Mouse (Mus musculus): ENCODE data around the gene Tbc1d2b. TPM values are rescaled to one million over a fixed set of nuclear protein-coding genes. Genes with fewer than 3 reads are reported as not detected.

Gene Tbc1d2b
- polyA plus RNA-seq, 2 experiments from 2014 or later: 10.2 to 11.4 TPM

DNA sequence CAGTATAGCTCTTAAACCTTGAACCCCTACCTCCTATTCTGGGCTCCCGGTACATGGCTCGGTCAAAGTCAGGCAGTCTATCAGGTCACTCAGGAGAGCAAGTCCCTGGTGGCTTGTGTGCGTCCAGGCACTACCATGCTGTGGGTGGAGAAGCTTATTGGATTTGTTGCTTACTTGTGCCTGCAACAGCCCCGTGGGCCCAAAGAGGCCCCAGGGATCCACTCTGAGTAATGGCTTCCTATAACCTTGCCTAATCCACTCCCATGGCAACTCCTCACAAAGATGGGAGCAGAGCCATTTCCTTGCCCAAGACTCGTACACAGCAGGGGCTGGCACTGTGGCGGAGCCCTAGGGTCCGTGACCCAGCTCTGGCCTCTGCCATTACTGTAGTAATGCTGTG lies 69.5 kb downstream of the Tbc1d2b start:
- ATAC-seq: no peak

DNA sequence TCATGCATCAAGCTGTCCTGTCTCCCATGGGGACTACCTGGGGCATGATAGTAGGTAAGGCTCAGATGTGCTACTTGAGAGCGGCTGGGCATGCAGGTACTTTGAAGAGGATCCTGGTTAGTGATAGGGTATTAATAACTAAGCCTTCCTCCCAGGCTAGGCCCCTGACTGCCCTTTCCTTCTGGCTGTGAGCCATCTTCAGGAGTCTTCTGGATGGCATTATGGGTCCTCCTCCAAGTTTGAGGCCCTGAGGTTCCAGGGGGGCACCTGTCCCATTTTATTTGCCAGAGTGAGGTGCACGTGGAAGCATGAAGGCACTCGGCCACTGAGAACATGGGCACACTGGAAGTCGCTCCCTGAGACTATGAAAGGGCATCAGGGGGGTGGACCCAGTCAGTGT lies 70.1 kb downstream of the Tbc1d2b start:
- ATAC-seq: no peak

DNA sequence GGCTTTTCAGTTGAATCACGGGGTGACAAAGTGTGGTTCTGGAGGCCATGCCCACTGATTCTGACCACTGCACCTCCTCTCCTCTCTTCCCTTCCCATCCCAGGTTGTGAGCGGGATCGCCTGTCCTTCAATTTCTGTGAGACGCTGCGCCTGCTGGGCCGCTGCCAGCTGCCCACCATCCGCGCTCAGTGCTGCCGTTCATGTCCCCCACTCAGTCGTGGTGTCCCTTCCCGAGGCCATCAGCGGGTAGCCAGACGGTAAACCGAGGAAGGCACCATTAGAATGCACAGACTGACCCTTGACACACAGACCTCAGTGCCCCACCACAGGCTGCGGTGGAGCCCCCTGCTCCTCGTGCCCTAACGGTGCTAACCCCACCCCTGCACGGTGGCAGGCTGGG lies 71.0 kb downstream of the Tbc1d2b start:
- ATAC-seq: no peak

DNA sequence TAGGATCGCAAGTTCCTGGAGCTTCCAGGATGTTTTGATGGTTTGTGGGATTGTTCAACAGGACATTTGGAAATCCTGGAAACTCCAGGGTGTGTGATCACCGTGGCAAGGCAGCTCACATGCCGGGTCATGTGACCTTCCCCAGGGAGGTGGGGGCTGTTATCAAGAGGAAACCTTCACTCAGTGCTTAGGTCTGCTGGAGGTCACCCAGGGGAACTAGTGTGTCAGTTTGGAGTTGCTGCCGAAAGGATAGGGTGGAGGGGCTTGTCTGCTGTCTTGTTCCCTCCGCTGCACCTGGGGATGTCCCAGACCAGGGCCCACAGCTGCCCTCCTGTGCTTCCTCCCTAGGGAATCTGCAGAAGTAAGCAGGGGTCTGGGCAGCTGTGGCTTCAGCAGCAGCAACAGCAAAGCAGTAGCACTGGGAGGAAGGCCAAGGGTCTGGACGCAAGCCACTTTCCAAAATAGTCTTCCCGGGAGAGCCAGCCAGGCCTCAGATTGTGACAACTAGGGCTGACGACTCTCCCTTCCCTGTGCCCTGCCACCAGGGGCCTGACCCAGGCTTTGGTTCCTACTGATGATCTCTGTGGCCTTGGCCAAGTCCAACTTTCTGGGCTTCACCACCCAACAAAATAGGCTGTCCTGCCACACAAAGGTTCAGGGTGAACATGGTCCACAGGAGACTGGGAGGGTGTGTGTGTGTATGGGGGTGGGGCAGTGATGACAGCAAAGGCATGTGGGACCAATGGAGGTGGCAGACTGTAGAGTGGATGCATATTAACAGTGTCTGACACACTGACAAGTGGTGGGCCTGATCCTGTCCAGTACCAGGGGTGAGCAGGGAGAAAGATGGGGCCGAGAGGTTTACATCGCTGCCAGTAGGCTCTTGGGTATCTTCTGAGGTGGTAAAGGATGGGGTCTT lies 71.8 kb downstream of the Tbc1d2b start:
- no peak for ATAC-seq

DNA sequence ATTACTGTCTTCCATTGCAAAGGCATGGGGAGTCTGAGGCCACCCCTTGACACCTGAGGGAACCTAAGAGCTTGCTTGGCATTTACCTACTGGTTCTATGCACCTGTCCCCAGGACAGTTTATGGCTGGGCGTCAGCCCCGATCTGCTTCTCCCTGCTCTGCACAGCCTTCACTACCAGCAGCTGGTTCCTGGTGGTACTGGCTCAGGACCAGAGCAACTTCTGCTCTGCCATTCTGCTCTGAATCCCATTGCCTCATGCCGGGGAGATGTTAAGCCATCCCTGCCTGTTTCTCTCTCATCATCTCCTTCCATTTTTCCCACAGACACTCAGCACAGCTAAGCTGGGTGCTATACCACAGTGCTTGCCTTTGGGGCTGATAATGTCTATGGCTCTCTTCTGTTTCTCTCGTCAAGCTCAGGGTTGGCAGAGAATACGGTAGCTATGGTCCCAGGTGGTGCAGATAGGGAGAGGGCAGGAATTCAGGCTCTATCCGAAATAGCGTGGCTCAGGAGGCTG lies 72.7 kb downstream of the Tbc1d2b start:
- no peak for ATAC-seq

GRCm38 (mm10) chr9:90197116-90197665 lies 73.4 kb downstream of the Tbc1d2b start:
- ATAC-seq: no peak

DNA sequence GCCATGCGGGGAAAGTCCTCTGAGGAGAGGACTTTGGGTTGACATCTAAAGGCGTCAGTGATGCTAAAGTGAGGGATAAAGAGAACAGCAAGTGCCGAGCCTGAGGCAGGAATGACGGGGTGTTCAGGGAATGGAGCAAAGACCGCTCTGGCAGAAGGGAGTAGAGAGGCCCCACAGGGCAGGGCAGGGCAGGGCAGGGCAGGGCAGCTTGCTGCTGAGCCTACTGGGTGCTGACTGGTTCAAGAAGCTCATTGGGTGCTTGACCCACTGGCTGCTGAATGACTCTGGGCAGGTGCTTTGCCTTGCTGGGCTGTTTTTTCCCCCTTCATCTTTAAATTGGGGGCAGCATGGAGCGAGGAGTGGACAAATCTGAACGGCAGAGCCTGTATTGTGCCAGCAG lies 74.3 kb downstream of the Tbc1d2b start:
- no peak for ATAC-seq

- ATAC-seq: no peak
Measured at GRCm38 (mm10) chr9:90195000-90195399, 75.6 kb downstream of the Tbc1d2b start.

DNA sequence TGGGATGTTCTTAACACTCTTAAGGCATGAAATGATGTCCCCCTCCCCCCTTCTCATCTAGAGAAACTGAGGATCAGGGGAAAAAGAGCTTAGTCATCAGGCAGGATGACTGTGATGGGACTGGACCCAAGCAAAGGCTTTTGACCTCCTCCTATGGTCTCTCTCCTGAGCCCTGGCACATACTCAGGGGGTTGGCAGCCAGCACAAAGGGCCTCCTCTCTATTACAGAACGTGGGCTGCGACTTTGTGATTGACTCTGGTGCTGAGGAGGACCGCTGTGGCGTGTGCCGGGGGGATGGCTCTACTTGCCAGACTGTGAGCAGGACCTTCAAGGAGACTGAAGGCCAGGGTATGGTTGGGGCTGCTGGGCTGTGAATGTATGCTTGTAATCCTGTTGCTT lies 81.2 kb downstream of the Tbc1d2b start:
- no peak for ATAC-seq

DNA sequence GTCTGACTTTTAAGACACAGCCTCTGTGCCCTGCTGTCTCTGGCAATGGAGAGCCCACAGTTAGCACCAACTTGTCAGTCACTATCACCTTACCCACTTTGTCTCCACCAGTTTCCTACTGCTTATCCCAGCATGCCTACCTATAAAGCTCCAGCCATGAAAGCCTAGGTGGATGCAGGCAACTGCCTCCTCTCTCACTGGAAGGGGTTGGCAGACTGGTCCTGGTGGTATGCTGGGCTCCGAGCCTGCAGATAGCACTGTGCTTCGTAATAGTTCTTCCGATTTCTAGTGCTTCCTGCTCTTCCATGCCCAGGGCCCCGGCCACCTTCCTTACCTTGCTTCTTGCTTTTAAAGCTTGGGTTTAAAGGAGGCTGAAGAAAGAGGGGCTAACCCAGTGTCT lies 81.7 kb downstream of the Tbc1d2b start:
- no peak for ATAC-seq

GRCm38 (mm10) chr9:90185356-90185910 lies 85.2 kb downstream of the Tbc1d2b start:
- ATAC-seq: no peak

GRCm38 (mm10) chr9:90184116-90184515 lies 86.5 kb downstream of the Tbc1d2b start:
- no peak for ATAC-seq

DNA sequence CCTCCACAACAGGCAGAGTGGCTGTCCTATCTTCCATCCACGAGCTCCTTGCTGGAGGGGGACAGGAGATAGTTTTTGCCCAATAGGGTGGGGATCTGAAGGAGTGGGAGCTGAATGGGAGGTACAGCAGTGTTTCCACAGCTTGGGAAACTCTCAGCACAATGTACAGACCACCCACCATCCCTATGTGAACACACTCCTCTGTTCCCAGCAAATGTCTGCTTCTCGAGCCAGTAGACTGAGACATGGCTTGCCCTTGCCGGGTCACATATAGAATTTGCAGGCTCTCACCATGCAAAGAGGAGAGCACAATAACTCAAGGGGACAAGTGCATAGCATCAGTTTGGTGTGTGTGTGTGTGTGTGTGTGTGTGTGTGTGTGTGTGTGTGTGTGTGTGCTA lies 87.1 kb downstream of the Tbc1d2b start:
- no peak for ATAC-seq

DNA sequence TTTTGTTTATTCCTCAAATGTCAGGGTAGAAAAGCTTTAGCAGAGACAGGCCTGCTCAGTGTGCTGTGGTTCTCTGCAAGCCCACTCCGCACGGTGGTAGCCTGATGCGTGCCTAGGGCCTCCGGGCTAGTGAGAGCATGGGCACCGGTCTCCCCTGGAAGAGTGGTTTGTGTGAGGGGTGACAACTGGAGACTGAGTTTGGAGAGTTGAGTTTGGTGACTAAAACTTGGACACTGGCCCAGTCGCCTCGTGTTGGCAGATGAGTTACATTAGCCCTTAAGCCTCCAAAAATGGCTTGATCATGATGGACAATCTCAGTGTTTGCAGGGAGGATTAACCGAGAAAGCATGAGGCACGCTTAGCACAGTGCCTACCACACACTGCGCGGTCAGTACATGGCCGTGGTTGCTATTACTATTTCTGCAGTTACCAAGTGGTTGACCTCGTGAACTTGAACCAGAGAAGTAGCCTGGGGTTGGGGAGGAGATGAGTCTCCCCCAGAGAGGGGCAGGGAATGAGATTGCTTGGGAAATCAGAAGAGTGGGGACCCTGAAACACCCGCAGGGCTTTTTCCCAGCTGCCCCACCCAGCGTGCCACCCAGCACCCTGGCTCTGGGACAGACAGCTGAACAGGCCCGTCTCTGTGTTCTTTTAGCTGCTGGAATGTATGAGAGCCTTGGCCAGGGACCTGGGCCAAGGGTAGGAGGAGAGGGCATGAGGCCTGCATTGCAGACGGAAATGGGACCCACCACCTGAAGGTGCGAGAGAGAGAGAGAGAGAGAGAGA lies 87.8 kb downstream of the Tbc1d2b start:
- no peak for ATAC-seq

GRCm38 (mm10) chr9:90181656-90182388 lies 88.8 kb downstream of the Tbc1d2b start:
- no peak for ATAC-seq

- no peak for ATAC-seq
Measured at GRCm38 (mm10) chr9:90179409-90179808, 91.2 kb downstream of the Tbc1d2b start.

GRCm38 (mm10) chr9:90173330-90173729 lies 97.3 kb downstream of the Tbc1d2b start:
- ATAC-seq: no peak

DNA sequence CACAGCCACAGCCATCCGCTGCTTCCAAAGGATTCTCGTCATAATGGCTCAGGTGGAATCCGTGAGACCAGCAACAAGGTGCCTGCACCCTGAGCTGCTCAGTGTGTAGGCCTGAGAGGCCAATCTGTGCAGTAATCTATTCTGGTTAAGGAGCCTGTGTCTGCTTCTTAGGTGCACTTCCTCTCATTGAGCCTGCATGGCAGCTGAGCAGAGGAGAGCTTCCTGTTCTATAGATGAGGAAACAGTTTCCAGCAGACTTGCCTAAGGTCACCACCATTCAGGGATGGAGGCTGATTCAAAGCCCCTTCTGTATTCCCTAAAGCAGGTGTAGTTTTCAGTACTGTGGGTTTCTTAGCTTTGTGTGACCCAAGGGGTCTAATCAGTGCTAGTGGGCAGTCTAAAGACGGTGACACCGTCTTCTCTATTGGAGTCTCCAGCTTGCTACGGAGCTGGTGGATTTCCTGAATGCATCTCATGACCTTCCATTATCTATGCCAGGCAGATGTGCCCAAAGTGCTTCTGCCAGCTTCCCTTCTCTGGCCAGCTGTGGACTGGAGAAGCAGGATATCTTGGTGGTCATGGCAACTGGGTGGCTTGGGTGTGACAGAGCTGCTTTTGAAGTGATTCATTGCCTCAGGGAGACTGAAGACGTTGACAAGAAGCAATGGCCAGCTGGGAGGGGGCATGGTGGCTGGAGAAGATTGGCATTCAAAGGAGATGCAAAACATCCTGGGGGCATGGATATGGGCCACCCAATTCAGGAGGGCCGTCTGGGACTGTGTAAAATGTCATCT lies 97.9 kb downstream of the Tbc1d2b start:
- no peak for ATAC-seq

DNA sequence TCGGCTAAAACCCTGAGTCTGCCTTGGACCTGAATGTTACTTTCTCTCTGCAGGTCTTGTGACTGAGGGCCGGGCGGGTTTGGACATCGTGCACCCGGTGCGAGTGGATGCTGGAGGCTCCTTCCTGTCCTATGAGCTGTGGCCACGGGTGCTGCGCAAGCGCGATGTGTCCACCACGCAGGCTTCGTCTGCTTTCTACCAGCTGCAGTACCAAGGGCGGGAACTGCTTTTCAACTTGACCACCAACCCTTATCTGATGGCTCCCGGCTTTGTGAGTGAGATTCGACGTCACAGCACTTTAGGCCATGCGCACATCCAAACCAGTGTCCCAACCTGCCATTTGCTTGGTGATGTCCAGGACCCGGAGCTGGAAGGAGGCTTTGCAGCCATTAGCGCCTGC lies 99.2 kb downstream of the Tbc1d2b start:
- ATAC-seq: no peak

DNA sequence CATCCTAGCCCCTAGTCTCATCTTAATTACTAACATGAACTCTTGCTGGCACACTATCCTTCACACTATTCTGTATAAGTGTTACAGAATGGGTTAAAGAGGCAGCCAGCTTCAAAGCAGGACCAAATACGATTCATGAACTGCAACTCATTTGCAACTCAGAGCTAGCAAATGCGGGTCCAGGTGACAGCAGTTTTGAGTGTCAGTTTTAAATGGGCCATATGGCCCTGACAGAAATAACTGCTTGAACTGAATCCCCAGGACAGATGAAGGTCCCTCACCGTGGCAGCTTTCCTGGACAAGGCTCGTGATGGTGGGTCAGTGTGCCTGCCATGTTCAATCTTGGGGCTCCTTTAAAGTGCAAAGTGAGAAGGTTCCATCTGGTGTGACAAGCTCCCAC lies 100.6 kb downstream of the Tbc1d2b start:
- no peak for ATAC-seq

GRCm38 (mm10) chr9:90166615-90167014 lies 104.0 kb downstream of the Tbc1d2b start:
- ATAC-seq: no peak
